Mouse (Mus musculus) megakaryocyte-erythroid progenitor cell, adult 5-6 weeks (primary cell): ENCODE results near the gene Zfp523. TPM values are rescaled to one million over a fixed set of nuclear protein-coding genes. Genes with fewer than 3 reads are reported as not detected.
A peak's percentile ranks its signal among the peaks of the same experiment; 100 is the strongest.

ENCODE experiments used
- ATAC-seq: replicated peaks from 2 replicates; pipeline ENCODE4 v1.8.0; 2016; ENCODE audit warnings: mild to moderate bottlenecking, inconsistent platforms; ENCODE audit not compliant: severe bottlenecking, poor library complexity, low FRiP score, low TSS enrichment
- total RNA-seq, 2 experiments: library from RNA; stranded (forward) in 1 of 2; stranded (reverse) in 1 of 2; fragments of 200-1000, 215-1000 nt in 1 of 2; fragments of >200 nt in 1 of 2; fragmentation: Nextera tagmentation in 1 of 2; gene quantifications; 2 replicates each; pipeline ENCODE4 v1.2.3; 2014 to 2017

The Zfp523 gene
- total RNA-seq, 2 experiments from 2014 or later, result 8.7 to 27.0 TPM

- no peak for ATAC-seq
Observed at GRCm38 (mm10) chr17:28235982-28236635, 59.2 kb downstream of the Zfp523 start.

- ATAC-seq, result no peak
Observed at GRCm38 (mm10) chr17:28236636-28237015, 59.7 kb downstream of the Zfp523 start.

GRCm38 (mm10) chr17:28237362-28237761 is 60.4 kb downstream of the Zfp523 start:
- ATAC-seq, result no peak

DNA sequence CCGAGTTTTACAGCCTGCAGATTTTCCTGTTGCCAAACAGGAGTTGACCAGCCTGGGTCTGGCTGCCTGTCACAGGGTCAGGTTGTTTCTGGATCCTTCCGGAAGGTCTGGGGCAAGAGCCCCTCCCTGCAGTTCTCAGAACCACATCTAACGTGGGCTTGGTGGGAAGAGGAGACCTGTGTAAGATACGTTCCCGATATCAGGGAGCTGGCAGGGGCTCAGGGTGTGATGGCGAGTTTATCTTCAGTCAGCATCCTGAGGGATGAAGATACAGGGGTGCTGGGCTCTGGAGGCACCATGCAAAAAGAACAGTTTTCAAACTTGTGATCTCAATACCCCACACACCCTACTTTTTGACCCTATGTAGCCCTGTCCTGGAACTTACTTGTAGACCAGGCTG is 60.9 kb downstream of the Zfp523 start:
- ATAC-seq, result 0 out of 2 replicates have a peak, but pooled peaks have one; percentile 20

DNA sequence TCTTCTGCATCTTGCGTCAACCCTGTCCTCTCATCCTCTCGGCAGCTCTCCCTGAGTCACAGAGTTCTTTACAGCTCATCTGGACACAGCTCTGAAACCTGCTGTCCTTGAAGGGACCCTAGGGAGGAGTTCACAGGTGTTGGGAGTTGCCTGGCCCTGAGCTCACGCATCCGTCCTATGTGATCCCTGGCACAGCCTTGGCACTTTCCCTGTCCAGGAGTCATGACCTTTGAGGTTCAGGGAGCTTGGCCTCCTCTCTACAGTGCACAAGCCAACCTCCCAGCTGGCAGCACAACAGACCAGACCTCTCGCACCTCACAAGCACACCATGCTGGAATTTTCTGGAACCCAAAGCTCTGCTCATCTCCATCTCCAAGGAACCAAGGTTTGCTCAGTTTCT is 63.9 kb downstream of the Zfp523 start:
- ATAC-seq, result no peak

- no peak for ATAC-seq
Observed at GRCm38 (mm10) chr17:28242296-28242695, 65.4 kb downstream of the Zfp523 start.

DNA sequence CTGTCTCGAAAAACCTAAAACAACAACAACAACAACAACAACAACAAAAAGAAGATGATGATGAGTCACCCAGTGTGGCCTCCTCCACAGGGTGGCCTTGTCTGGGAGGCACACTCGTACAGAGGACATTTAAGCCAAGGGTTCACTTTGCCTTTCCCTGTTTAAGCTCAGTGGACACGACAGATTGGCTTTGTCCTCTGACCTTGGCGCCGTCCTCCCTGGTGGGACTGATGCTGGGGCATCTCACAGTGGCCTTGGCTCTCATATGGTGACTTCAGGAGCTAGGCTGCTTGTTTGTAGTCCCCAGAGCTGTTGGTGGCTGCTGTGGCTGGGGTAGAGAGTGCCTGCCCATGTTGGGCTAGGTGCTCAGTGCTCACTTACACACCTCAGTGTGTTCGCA is 67.3 kb downstream of the Zfp523 start:
- no peak for ATAC-seq

GRCm38 (mm10) chr17:28244714-28245113 is 67.8 kb downstream of the Zfp523 start:
- no peak for ATAC-seq

DNA sequence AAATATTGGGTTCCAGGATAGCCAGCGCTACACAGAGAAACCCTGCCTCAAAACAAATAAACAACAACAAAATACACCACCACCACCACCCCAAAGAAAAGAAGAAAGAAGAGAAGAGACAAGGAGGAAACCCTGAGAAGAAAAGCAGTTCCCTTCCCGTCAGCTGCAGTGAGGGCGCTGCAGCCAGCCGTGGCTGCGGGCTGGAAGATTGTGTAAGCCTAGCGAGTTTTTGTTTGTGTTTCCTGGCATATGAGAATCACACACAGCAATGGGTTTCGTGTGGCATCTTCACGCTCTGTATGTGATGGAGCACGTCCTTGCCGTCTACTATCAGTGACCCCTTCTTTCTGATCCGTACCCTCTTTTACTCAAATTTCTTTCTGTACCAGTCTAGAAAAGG is 69.7 kb downstream of the Zfp523 start:
- ATAC-seq, result no peak

- no peak for ATAC-seq
Observed at GRCm38 (mm10) chr17:28247613-28248012, 70.7 kb downstream of the Zfp523 start.

- ATAC-seq, result no peak
Observed at GRCm38 (mm10) chr17:28249062-28249461, 72.1 kb downstream of the Zfp523 start.

- no peak for ATAC-seq
Observed at GRCm38 (mm10) chr17:28251579-28252280, 74.8 kb downstream of the Zfp523 start.

GRCm38 (mm10) chr17:28252281-28252648 is 75.3 kb downstream of the Zfp523 start:
- no peak for ATAC-seq

GRCm38 (mm10) chr17:28253216-28253615 is 76.3 kb downstream of the Zfp523 start:
- ATAC-seq, result no peak

DNA sequence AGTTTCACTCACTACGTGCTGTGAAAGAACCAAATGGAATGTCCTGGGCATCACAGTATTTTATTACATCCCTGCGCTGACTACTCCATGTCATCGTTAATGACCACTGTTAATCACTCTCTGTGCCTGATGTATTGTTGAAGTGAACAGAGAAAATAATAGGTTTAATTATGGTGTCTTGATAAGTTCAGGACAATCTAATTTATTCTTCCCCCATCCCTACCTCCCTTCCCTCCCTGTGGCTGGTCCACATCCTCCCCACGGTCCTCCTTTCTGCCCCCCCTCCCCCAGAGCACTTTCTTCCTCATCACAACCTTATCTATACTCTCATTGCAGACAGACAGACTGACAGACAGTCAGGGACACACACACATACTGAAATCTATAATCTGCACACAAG is 77.9 kb downstream of the Zfp523 start:
- ATAC-seq, result no peak

Other genes with a start within 250 kb of the Zfp523 start
- gene Tcp11, start 96.5 kb upstream of the Zfp523 start, total RNA-seq (2014; fragmentation: Nextera tagmentation), result 2.2 TPM in 1 of 2 replicates, not detected in the other
- gene Tcp11, start 96.5 kb upstream of the Zfp523 start, total RNA-seq (2017), result 0.09 and 0.50 TPM in 2 replicates
- not detected in 2 replicates for gene Scube3, start 35.0 kb upstream of the Zfp523 start, total RNA-seq (2014; fragmentation: Nextera tagmentation)
- gene Scube3, start 35.0 kb upstream of the Zfp523 start, total RNA-seq (2017), result 0.15 TPM in 1 of 2 replicates, not detected in the other
- 24.5 and 35.1 TPM in 2 replicates for gene Def6, start 30.6 kb downstream of the Zfp523 start, total RNA-seq (2014; fragmentation: Nextera tagmentation)
- gene Def6, start 30.6 kb downstream of the Zfp523 start, total RNA-seq (2017), result 41.1 and 80.3 TPM in 2 replicates
- gene Ppard, start 55.6 kb downstream of the Zfp523 start, total RNA-seq (2014; fragmentation: Nextera tagmentation), result 7.6 and 9.7 TPM in 2 replicates
- gene Ppard, start 55.6 kb downstream of the Zfp523 start, total RNA-seq (2017), result 1.7 and 2.0 TPM in 2 replicates
- 47.6 and 82.8 TPM in 2 replicates for gene Fance, start 136.4 kb downstream of the Zfp523 start, total RNA-seq (2014; fragmentation: Nextera tagmentation)
- 21.0 and 56.9 TPM in 2 replicates for gene Fance, start 136.4 kb downstream of the Zfp523 start, total RNA-seq (2017)
- 3,438 and 3,746 TPM in 2 replicates for gene Rpl10a, start 151.3 kb downstream of the Zfp523 start, total RNA-seq (2014; fragmentation: Nextera tagmentation)
- gene Rpl10a, start 151.3 kb downstream of the Zfp523 start, total RNA-seq (2017), result 861 and 1,170 TPM in 2 replicates
- 0.20 and 0.37 TPM in 2 replicates for gene Tead3, start 173.7 kb downstream of the Zfp523 start, total RNA-seq (2014; fragmentation: Nextera tagmentation)
- gene Tead3, start 173.7 kb downstream of the Zfp523 start, total RNA-seq (2017), result 0.30 TPM in 1 of 2 replicates, not detected in the other
- gene Tulp1, start 188.1 kb downstream of the Zfp523 start, total RNA-seq (2014; fragmentation: Nextera tagmentation), result not detected in 2 replicates
- 0.99 TPM in 1 of 2 replicates, not detected in the other for gene Tulp1, start 188.1 kb downstream of the Zfp523 start, total RNA-seq (2017)